Mouse (Mus musculus): Measurements from ENCODE around the gene Nsg1.

- TF ChIP-seq CTCF (conservative IDR thresholded peaks at IDR 0.05; ENCODE audit: insufficient read depth, insufficient read length, low read depth, low read length), result no peak
- TF ChIP-seq POLR2A (IDR thresholded peaks at IDR 0.05; ENCODE audit: low read depth, low read length), result no peak
Observed at GRCm38 (mm10) chr5:38090111-38090510, 69.6 kb downstream of the Nsg1 start.

Measured in kidney, adult 2 months (tissue).